Mouse (Mus musculus): ENCODE results near the gene Ttc30a2. TPM values are rescaled to one million over a fixed set of nuclear protein-coding genes. Genes with fewer than 3 reads are reported as not detected.
A peak's percentile ranks its signal among the peaks of the same experiment; 100 is the strongest.
"Not testable (repeated sequence)": the region's sequence is repeated elsewhere in the genome, so short reads cannot be mapped to it uniquely, and the experiment has no call there.

Ttc30a2 gene
- total and polyA plus RNA-seq, 2 experiments from 2014 or later = 0.21 to 0.81 TPM

GRCm38 (mm10) chr2:75982626-75983025, 4.7 kb upstream of the Ttc30a2 start:
- 0 out of 2 replicates have a peak, but pooled peaks have one; percentile 8 for TF ChIP-seq CTCF (IDR thresholded peaks at IDR 0.05; ENCODE audit: low read depth)
- no peaks in the 10 kb centered on the region for H3K27me3 ChIP-seq (ENCODE audit: insufficient read depth, low read length)
- no peak for DNase-seq

DNA sequence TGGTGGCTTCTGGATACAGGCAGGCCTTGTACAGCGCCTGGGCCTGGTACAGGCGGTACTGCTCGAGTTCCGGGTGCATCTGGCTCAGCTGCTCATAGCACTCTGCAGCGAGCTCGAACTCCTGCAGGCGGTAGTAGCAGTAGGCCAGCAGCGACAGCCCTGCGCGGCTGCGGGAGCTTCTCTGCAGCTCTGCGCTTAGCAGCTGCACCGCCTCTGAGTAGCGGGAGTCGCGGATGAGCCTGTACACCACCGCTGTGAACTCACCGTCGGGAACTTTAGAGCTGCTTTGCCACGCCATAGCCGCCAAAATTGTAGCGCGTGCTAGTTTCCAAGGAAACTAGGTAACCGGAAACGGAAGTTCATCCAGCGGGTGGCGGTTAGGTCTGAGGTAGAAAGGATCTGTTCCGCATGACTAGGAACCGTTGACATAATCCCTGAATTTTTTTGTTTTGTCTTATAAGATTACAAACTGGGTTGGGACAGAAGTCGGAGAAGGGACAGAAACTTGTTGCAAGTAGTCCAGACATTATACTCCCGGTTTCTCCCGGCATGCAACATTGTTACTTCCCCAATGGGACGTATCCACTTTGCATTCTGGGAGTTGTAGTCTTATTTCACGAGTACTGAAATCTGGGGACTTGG, 3.6 kb upstream of the Ttc30a2 start, which contains the start of gene Ttc30a1:
Gene Ttc30a1 (minus strand): TSS at position 528 of the 642 bp plus-strand sequence.
- ATAC-seq = peak; percentile 89
- peak within 1 kb of the TSS; percentile 60 for H3K4me2 ChIP-seq (ENCODE audit: low read depth)
- peak; percentile 95 for DNase-seq
- H3K27ac ChIP-seq (ENCODE audit: low read depth, low read length) = peak within 1 kb of the TSS; percentile 40; the same call in 1 of the 2 replicates
- H3K9me3 ChIP-seq (ENCODE audit: low read length); H3K4me1 ChIP-seq (ENCODE audit: insufficient read depth); H3K36me3 ChIP-seq (ENCODE audit: insufficient read depth); H3K27me3 ChIP-seq (ENCODE audit: insufficient read depth, low read length): not testable (repeated sequence)
- peak within 1 kb of the TSS; percentile 50 for H3K4me3 ChIP-seq (ENCODE audit: low read depth, low read length)
- peak within 1 kb of the TSS; percentile 41; the same call in 1 of the 2 replicates for H3K9ac ChIP-seq
- 2% methylated on average over 25 of the region's 34 CpGs for WGBS

More at GRCm38 (mm10) chr2:75982626-75983025, 4.7 kb upstream of the Ttc30a2 start:
- H3K9me3 ChIP-seq (ENCODE audit: low read length) = no peaks in the 10 kb centered on the region
- no peak overlapping the region for H3K4me3 ChIP-seq (ENCODE audit: low read depth, low read length)
- H3K4me2 ChIP-seq (ENCODE audit: low read depth) = no peak overlapping the region
- no peaks in the 10 kb centered on the region for H3K36me3 ChIP-seq (ENCODE audit: insufficient read depth)
- H3K4me1 ChIP-seq (ENCODE audit: insufficient read depth) = 0 out of 2 replicates have a peak, but pooled peaks cover 3% of the 10 kb centered on the region
- 95% methylated on average over 4 of the region's 4 CpGs for WGBS
- H3K27ac ChIP-seq (ENCODE audit: low read depth, low read length) = no peak overlapping the region
- no peak overlapping the region for H3K9ac ChIP-seq
- ATAC-seq = no peak

GRCm38 (mm10) chr2:75980933-75981439, 3.0 kb upstream of the Ttc30a2 start:
- whole genome bisulfite sequencing = 96% methylated on average over 13 of the region's 13 CpGs

GRCm38 (mm10) chr2:75976070-75976469, 1.9 kb downstream of the Ttc30a2 start:
- H3K27ac ChIP-seq (ENCODE audit: low read depth, low read length); ATAC-seq; H3K27me3 ChIP-seq (ENCODE audit: insufficient read depth, low read length); H3K4me1 ChIP-seq (ENCODE audit: insufficient read depth); H3K4me2 ChIP-seq (ENCODE audit: low read depth); H3K9ac ChIP-seq; H3K9me3 ChIP-seq (ENCODE audit: low read length); DNase-seq; H3K4me3 ChIP-seq (ENCODE audit: low read depth, low read length); H3K36me3 ChIP-seq (ENCODE audit: insufficient read depth): not testable (repeated sequence)
- 95% methylated on average over 2 of the region's 2 CpGs for WGBS

More at GRCm38 (mm10) chr2:75980933-75981439, 3.0 kb upstream of the Ttc30a2 start:
- H3K27me3 ChIP-seq (ENCODE audit: insufficient read depth, low read length); H3K9me3 ChIP-seq (ENCODE audit: low read length); H3K36me3 ChIP-seq (ENCODE audit: insufficient read depth); ATAC-seq; DNase-seq; H3K27ac ChIP-seq (ENCODE audit: low read depth, low read length); H3K4me1 ChIP-seq (ENCODE audit: insufficient read depth); H3K9ac ChIP-seq: not testable (repeated sequence)
- Histone ChIP-seq H3K4me3 (ENCODE audit: low read depth, low read length) (peak overlapping the region; percentile 50; the same call in 1 of the 2 replicates), H3K4me2 (ENCODE audit: low read depth) (peak overlapping the region; percentile 60)

GRCm38 (mm10) chr2:75974131-75974530, 3.8 kb downstream of the Ttc30a2 start:
- Histone ChIP-seq H3K4me1 (ENCODE audit: insufficient read depth) (no peaks in the 10 kb centered on the region), H3K36me3 (ENCODE audit: insufficient read depth) (no peaks in the 10 kb centered on the region), H3K9ac (no peak overlapping the region), H3K27me3 (ENCODE audit: insufficient read depth, low read length) (no peaks in the 10 kb centered on the region), H3K4me2 (ENCODE audit: low read depth) (no peak overlapping the region), H3K27ac (ENCODE audit: low read depth, low read length) (no peak overlapping the region), H3K4me3 (ENCODE audit: low read depth, low read length) (no peak overlapping the region), H3K9me3 (ENCODE audit: low read length) (no peaks in the 10 kb centered on the region)
- ATAC-seq (no peak), DNase-seq (no peak)
- no peak for TF ChIP-seq CTCF (IDR thresholded peaks at IDR 0.05; ENCODE audit: low read depth)
- 79% methylated on average over 9 of the region's 9 CpGs for WGBS

GRCm38 (mm10) chr2:75964972-75965371, 13.0 kb downstream of the Ttc30a2 start:
- ATAC-seq (peak; percentile 94), DNase-seq (peak; percentile 86)
- WGBS = 15% methylated on average over 5 of the region's 5 CpGs
- Histone ChIP-seq H3K27ac (ENCODE audit: low read depth, low read length) (no peak overlapping the region), H3K4me1 (ENCODE audit: insufficient read depth) (peaks cover 16% of the 10 kb centered on the region), H3K4me3 (ENCODE audit: low read depth, low read length) (peak overlapping the region; percentile 16), H3K9ac (peak overlapping the region; percentile 15; the same call in 1 of the 2 replicates), H3K4me2 (ENCODE audit: low read depth) (peak overlapping the region; percentile 42), H3K36me3 (ENCODE audit: insufficient read depth) (no peaks in the 10 kb centered on the region), H3K27me3 (ENCODE audit: insufficient read depth, low read length) (no peaks in the 10 kb centered on the region), H3K9me3 (ENCODE audit: low read length) (no peaks in the 10 kb centered on the region)
- TF ChIP-seq CTCF (IDR thresholded peaks at IDR 0.05; ENCODE audit: low read depth) = peak; percentile 80

GRCm38 (mm10) chr2:75964512-75964911, 13.5 kb downstream of the Ttc30a2 start:
- no peaks in the 10 kb centered on the region for H3K9me3 ChIP-seq (ENCODE audit: low read length)
- DNase-seq = peak; percentile 50
- H3K9ac ChIP-seq = peak overlapping the region; percentile 15; the same call in 1 of the 2 replicates
- peak overlapping the region; percentile 42 for H3K4me2 ChIP-seq (ENCODE audit: low read depth)
- no peaks in the 10 kb centered on the region for H3K36me3 ChIP-seq (ENCODE audit: insufficient read depth)
- peak; percentile 64 for TF ChIP-seq CTCF (IDR thresholded peaks at IDR 0.05; ENCODE audit: low read depth)
- H3K4me1 ChIP-seq (ENCODE audit: insufficient read depth) = peaks cover 17% of the 10 kb centered on the region
- H3K4me3 ChIP-seq (ENCODE audit: low read depth, low read length) = peak overlapping the region; percentile 16
- no peak overlapping the region for H3K27ac ChIP-seq (ENCODE audit: low read depth, low read length)
- ATAC-seq = peak; percentile 40; the same call in 1 of the 2 replicates
- 13% methylated on average over 14 of the region's 14 CpGs for WGBS
- no peaks in the 10 kb centered on the region for H3K27me3 ChIP-seq (ENCODE audit: insufficient read depth, low read length)

Measured in forebrain, postnatal 0 days (tissue).